In genomic region chr6:51663178-51663577, GRCm38 (mm10) we compare ENCODE assay signal across 28 mouse cellular contexts.
DNase-seq lines count a peak whose midpoint lies in the region; ATAC-seq lines count a peak whose summit lies in the region.
"Had no signal": no experiment of that assay in that cellular context is flagged by ENCODE, and none has a peak within 500 bp of the region (broad histone marks: within the 10 kb centered on the region; RNA-seq: fewer than 3 reads in every experiment).

No protein-coding gene starts in this region.

- 81% methylated on average over 3 of the region's 3 CpGs for WGBS in heart, embryonic 10.5 days

- H3K27ac ChIP-seq in heart, embryonic 10.5 days, result no peak overlapping the region
- H3K27ac ChIP-seq: embryonic facial prominence, embryonic 13.5 days; embryonic facial prominence, embryonic 15.5 days; forebrain, embryonic 10.5 days; forebrain, embryonic 12.5 days had no signal

- peaks cover 13% of the 10 kb centered on the region for H3K9me3 ChIP-seq in heart, embryonic 10.5 days
- H3K9me3 ChIP-seq: embryonic facial prominence, embryonic 15.5 days had no signal

- intact Hi-C loops in left cerebral cortex, postnatal 14 days (cut with DNase I), result no loop called here

- H3K4me3 ChIP-seq in heart, embryonic 10.5 days, result no peak overlapping the region
- H3K4me3 ChIP-seq: embryonic facial prominence, embryonic 13.5 days; embryonic facial prominence, embryonic 15.5 days; erythroblast, embryonic 14.5 days; forebrain, embryonic 10.5 days; forebrain, embryonic 12.5 days had no signal

- 0 out of 2 replicates have a peak, but pooled peaks have one; percentile 11 for ATAC-seq in common myeloid progenitor, adult 5-6 weeks (replicated peaks; ENCODE audit: low read depth, poor library complexity, severe bottlenecking)
- peak; percentile 49; the same call in 1 of the 2 replicates for ATAC-seq in megakaryocyte, adult 5-6 weeks (ENCODE audit: poor library complexity, severe bottlenecking)
- ATAC-seq: activated CD4-positive, CD25-positive, alpha-beta regulatory T cell, adult 4 months; CD4-positive, CD25-positive, alpha-beta regulatory T cell, adult 4 months; forebrain, embryonic 14.5 days; forebrain, embryonic 16.5 days; Patski had no signal

- peak; percentile 34 for DNase-seq in heart, adult 11 months
- no peak for DNase-seq in heart, embryonic 10.5 days (ENCODE audit: low spot score)
- DNase-seq in left cerebral cortex, postnatal 14 days (ENCODE audit: low spot score in 2 of 2), result no peak
- DNase-seq in spleen, postnatal 10 days (ENCODE audit: low spot score in 2 of 2), result no peak
- DNase-seq: adrenal gland, adult 8-10 months; adrenal gland, postnatal 14 days; adrenal gland, postnatal 36 days; B cell, adult 2 months; cerebellum, adult 11-12 months; cerebellum, adult 2 months; cerebellum, adult 9-10 months; cerebellum, postnatal 10 days; cerebellum, postnatal 25 days; embryo, embryonic 11 days had no signal

- H3K4me1 ChIP-seq in heart, embryonic 10.5 days, result peaks cover 3% of the 10 kb centered on the region; the same call in 1 of the 2 replicates
- H3K4me1 ChIP-seq: embryonic facial prominence, embryonic 13.5 days; embryonic facial prominence, embryonic 15.5 days had no signal

- no peaks in the 10 kb centered on the region for H3K27me3 ChIP-seq in heart, embryonic 10.5 days (ENCODE audit: insufficient read depth, poor library complexity, severe bottlenecking)
- H3K27me3 ChIP-seq: CH12.LX; embryonic facial prominence, embryonic 13.5 days; embryonic facial prominence, embryonic 15.5 days; forebrain, embryonic 12.5 days; Patski had no signal

- H3K36me3 ChIP-seq in heart, embryonic 10.5 days, result peaks cover 7% of the 10 kb centered on the region; the same call in 1 of the 2 replicates
- H3K36me3 ChIP-seq: embryonic facial prominence, embryonic 13.5 days; embryonic facial prominence, embryonic 15.5 days; forebrain, embryonic 10.5 days; forebrain, embryonic 12.5 days; G1E had no signal
